Mouse (Mus musculus): ENCODE results near the gene Eef2k. TPM values are rescaled to one million over a fixed set of nuclear protein-coding genes. Genes with fewer than 3 reads are reported as not detected.

Gene Eef2k
- polyA plus RNA-seq, 1 experiment from 2014 or later, result 15.0 TPM

GRCm38 (mm10) chr7:120825097-120825496, 17.5 kb upstream of the Eef2k start:
- WGBS, result 66% methylated on average over 2 of the region's 2 CpGs
- no peak overlapping the region for H3K4me3 ChIP-seq (replicated peaks; ENCODE audit: low read length)
- ATAC-seq (ENCODE audit: low FRiP score), result no peak
- no peak overlapping the region for H3K9ac ChIP-seq
- no peaks in the 10 kb centered on the region for H3K9me3 ChIP-seq (ENCODE audit: control insufficient read depth, low read length)
- no peak overlapping the region for H3K27ac ChIP-seq
- H3K27me3 ChIP-seq (ENCODE audit: control insufficient read depth, insufficient read depth, low read length), result 0 out of 2 replicates have a peak, but pooled peaks cover 4% of the 10 kb centered on the region
- 0 out of 2 replicates have a peak, but pooled peaks cover 1% of the 10 kb centered on the region for H3K4me1 ChIP-seq (replicated peaks; ENCODE audit: control insufficient read depth, insufficient read depth, low read length)
- DNase-seq (ENCODE audit: low spot score), result no peak
- H3K4me2 ChIP-seq (replicated peaks), result no peak overlapping the region
- no peaks in the 10 kb centered on the region for H3K36me3 ChIP-seq (replicated peaks; ENCODE audit: control insufficient read depth, insufficient read depth)

GRCm38 (mm10) chr7:120826408-120826807, 16.2 kb upstream of the Eef2k start:
- no peaks in the 10 kb centered on the region for H3K9me3 ChIP-seq (ENCODE audit: control insufficient read depth, low read length)
- no peak overlapping the region for H3K27ac ChIP-seq
- DNase-seq (ENCODE audit: low spot score) (no peak), ATAC-seq (ENCODE audit: low FRiP score) (no peak)
- H3K27me3 ChIP-seq (ENCODE audit: control insufficient read depth, insufficient read depth, low read length), result 0 out of 2 replicates have a peak, but pooled peaks cover 6% of the 10 kb centered on the region
- H3K4me1 ChIP-seq (replicated peaks; ENCODE audit: control insufficient read depth, insufficient read depth, low read length), result 0 out of 2 replicates have a peak, but pooled peaks cover 6% of the 10 kb centered on the region
- H3K4me3 ChIP-seq (replicated peaks; ENCODE audit: low read length), result no peak overlapping the region
- no peak overlapping the region for H3K9ac ChIP-seq
- WGBS, result 24% methylated on average over 3 of the region's 3 CpGs
- H3K4me2 ChIP-seq (replicated peaks), result no peak overlapping the region
- no peaks in the 10 kb centered on the region for H3K36me3 ChIP-seq (replicated peaks; ENCODE audit: control insufficient read depth, insufficient read depth)

DNA sequence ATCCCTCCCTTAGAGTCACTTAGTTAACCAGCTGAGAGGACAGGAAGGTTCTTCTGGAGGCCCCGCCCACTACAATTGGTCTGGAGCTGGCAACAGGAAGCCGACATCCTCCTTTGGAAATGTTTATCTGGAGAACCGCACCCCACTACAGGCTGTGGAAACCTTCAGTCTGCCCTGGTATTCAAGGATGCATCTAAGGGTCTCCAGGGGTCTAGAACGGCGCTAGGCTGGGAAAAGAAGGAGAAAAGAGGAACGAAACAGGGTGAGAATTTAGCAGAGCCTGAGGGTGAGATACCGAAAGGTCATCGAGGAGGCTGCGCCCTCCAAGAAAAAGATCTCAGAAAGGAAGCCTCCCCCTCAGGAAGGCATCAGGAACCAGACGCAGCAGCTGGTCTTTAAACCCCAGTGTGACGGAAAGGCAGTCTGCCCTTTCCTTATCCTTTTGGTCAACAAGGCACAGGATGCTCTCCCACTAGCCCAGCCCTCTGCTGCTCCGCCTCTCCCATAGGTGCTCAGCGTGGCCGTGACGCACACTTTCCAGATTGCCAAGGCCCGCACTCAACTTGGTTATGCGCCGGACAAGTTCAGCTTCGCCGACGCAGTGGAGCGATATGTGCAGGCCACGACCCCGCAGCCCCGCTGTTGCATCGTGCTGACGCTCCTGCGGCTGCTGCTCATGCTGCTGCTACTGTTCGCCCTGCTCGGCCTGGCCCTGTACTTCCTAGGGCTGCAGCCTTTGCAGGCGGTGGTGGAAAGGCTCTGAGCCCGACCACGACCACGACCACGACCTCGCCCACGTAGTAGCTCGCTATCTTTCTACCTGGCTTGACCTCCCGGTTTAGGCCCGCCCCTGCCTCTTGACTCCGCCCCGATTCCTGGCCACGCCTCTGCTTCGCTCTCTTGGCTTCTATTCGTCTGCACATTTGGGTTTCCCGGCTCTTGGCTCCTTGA, 11.9 kb upstream of the Eef2k start:
- DNase-seq (ENCODE audit: low spot score) (peak; percentile 47), ATAC-seq (ENCODE audit: low FRiP score) (no peak)
- Histone ChIP-seq H3K27ac (peak overlapping the region; percentile 53; the same call in 1 of the 2 replicates), H3K4me3 (replicated peaks; ENCODE audit: low read length) (peak overlapping the region; percentile 58), H3K4me2 (replicated peaks) (peak overlapping the region; percentile 87), H3K27me3 (ENCODE audit: control insufficient read depth, insufficient read depth, low read length) (0 out of 2 replicates have a peak, but pooled peaks cover 10% of the 10 kb centered on the region), H3K9me3 (ENCODE audit: control insufficient read depth, low read length) (no peaks in the 10 kb centered on the region), H3K4me1 (replicated peaks; ENCODE audit: control insufficient read depth, insufficient read depth, low read length) (0 out of 2 replicates have a peak, but pooled peaks cover 6% of the 10 kb centered on the region), H3K9ac (peak overlapping the region; percentile 61), H3K36me3 (replicated peaks; ENCODE audit: control insufficient read depth, insufficient read depth) (no peaks in the 10 kb centered on the region)
- WGBS, result 2% methylated on average over 46 of the region's 46 CpGs

DNA sequence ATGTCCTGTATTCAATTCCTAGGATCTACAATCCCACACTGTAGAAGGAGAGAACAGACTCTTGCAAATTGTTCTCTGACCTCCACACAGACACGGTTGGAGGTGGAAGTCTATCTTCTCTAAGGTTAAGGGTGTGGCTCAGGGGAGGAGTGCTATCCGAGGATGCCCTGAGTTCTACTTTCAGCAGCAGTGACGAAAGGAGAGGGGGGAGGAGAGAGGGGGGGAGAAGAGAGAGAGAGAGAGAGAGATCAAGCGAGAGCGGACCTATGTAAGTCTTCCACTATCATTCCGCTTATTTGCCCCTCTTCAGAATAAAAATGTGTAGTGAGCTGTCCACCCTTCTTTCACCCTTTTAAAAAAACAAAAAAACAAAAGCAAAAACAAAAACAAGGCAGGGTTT, 8.2 kb upstream of the Eef2k start:
- ATAC-seq (ENCODE audit: low FRiP score), result no peak
- no peak for DNase-seq (ENCODE audit: low spot score)
- H3K36me3 ChIP-seq (replicated peaks; ENCODE audit: control insufficient read depth, insufficient read depth), result no peaks in the 10 kb centered on the region
- H3K9me3 ChIP-seq (ENCODE audit: control insufficient read depth, low read length), result no peaks in the 10 kb centered on the region
- 44% methylated on average over 6 of the region's 6 CpGs for WGBS
- peak overlapping the region; percentile 52 for H3K4me3 ChIP-seq (replicated peaks; ENCODE audit: low read length)
- peak overlapping the region; percentile 46 for H3K9ac ChIP-seq
- 0 out of 2 replicates have a peak, but pooled peaks cover 6% of the 10 kb centered on the region for H3K4me1 ChIP-seq (replicated peaks; ENCODE audit: control insufficient read depth, insufficient read depth, low read length)
- peak overlapping the region; percentile 63 for H3K4me2 ChIP-seq (replicated peaks)
- H3K27ac ChIP-seq, result peak overlapping the region; percentile 74
- H3K27me3 ChIP-seq (ENCODE audit: control insufficient read depth, insufficient read depth, low read length), result 0 out of 2 replicates have a peak, but pooled peaks cover 10% of the 10 kb centered on the region

GRCm38 (mm10) chr7:120834863-120835372, 7.7 kb upstream of the Eef2k start:
- 0 out of 2 replicates have a peak, but pooled peaks cover 6% of the 10 kb centered on the region for H3K4me1 ChIP-seq (replicated peaks; ENCODE audit: control insufficient read depth, insufficient read depth, low read length)
- DNase-seq (ENCODE audit: low spot score), result peak; percentile 79
- peak overlapping the region; percentile 52 for H3K4me3 ChIP-seq (replicated peaks; ENCODE audit: low read length)
- ATAC-seq (ENCODE audit: low FRiP score), result peak; percentile 82
- H3K9me3 ChIP-seq (ENCODE audit: control insufficient read depth, low read length), result no peaks in the 10 kb centered on the region
- H3K27ac ChIP-seq, result peak overlapping the region; percentile 74
- H3K27me3 ChIP-seq (ENCODE audit: control insufficient read depth, insufficient read depth, low read length), result 0 out of 2 replicates have a peak, but pooled peaks cover 8% of the 10 kb centered on the region
- H3K36me3 ChIP-seq (replicated peaks; ENCODE audit: control insufficient read depth, insufficient read depth), result no peaks in the 10 kb centered on the region
- peak overlapping the region; percentile 63 for H3K4me2 ChIP-seq (replicated peaks)
- WGBS, result 15% methylated on average over 14 of the region's 14 CpGs
- H3K9ac ChIP-seq, result peak overlapping the region; percentile 46

DNA sequence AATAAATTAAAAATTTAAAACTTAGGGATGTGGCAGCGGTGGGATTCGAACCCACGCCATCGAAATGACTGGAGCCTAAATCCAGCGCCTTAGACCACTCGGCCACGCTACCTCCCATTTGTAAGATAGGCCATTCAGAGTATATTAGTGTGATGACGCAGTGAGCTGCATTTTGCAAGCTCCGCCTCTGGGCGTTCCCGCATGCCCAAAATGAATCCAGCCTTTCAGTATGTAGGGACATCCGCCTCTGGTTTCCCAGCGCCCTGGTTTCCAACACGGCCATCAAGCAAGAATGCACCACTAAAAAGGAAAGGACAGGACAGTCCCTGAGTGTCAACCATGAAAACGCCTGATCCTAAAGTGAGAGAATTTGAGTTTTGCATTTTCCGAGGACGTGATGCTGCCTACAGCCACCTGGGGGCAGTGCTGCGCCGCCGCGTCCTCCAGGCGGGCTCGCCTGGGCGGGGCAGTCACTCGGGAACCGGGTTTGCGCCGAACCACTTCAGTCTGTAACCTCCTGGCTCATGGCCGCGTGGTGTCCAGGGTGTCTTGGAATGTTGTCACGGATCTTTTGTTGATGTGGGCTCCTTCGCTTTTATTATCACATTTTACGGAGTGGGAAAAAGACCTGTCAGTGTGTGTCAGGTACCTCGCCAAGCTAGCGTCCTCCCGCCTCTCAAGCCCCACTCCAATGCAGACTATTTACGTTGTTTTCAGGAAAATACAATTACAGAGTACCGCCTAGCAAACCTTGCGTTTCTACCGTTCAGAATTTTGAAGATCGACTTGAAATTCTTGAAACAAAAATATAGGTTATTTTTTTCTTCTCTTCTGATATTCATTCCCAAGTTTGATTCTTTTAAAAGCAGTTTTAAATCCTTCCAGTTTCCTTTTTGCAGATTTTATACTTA, 6.9 kb upstream of the Eef2k start:
- ATAC-seq (ENCODE audit: low FRiP score), result peak; percentile 92
- under 1% methylated on average over 41 of the region's 41 CpGs for WGBS
- Histone ChIP-seq H3K27ac (peak overlapping the region; percentile 91), H3K4me2 (replicated peaks) (peak overlapping the region; percentile 63), H3K36me3 (replicated peaks; ENCODE audit: control insufficient read depth, insufficient read depth) (no peaks in the 10 kb centered on the region), H3K27me3 (ENCODE audit: control insufficient read depth, insufficient read depth, low read length) (0 out of 2 replicates have a peak, but pooled peaks cover 5% of the 10 kb centered on the region), H3K4me3 (replicated peaks; ENCODE audit: low read length) (peak overlapping the region; percentile 52), H3K9ac (peak overlapping the region; percentile 65), H3K4me1 (replicated peaks; ENCODE audit: control insufficient read depth, insufficient read depth, low read length) (no peaks in the 10 kb centered on the region), H3K9me3 (ENCODE audit: control insufficient read depth, low read length) (no peaks in the 10 kb centered on the region)
- peak; percentile 100 for DNase-seq (ENCODE audit: low spot score)

GRCm38 (mm10) chr7:120836361-120836760, 6.3 kb upstream of the Eef2k start:
- H3K9me3 ChIP-seq (ENCODE audit: control insufficient read depth, low read length), result no peaks in the 10 kb centered on the region
- peak; percentile 66 for DNase-seq (ENCODE audit: low spot score)
- peak overlapping the region; percentile 52 for H3K4me3 ChIP-seq (replicated peaks; ENCODE audit: low read length)
- 4% methylated on average over 12 of the region's 12 CpGs for WGBS
- peak overlapping the region; percentile 91 for H3K27ac ChIP-seq
- H3K9ac ChIP-seq, result peak overlapping the region; percentile 65
- no peaks in the 10 kb centered on the region for H3K36me3 ChIP-seq (replicated peaks; ENCODE audit: control insufficient read depth, insufficient read depth)
- 0 out of 2 replicates have a peak, but pooled peaks cover 5% of the 10 kb centered on the region for H3K27me3 ChIP-seq (ENCODE audit: control insufficient read depth, insufficient read depth, low read length)
- ATAC-seq (ENCODE audit: low FRiP score), result no peak
- no peaks in the 10 kb centered on the region for H3K4me1 ChIP-seq (replicated peaks; ENCODE audit: control insufficient read depth, insufficient read depth, low read length)
- peak overlapping the region; percentile 49 for H3K4me2 ChIP-seq (replicated peaks)

DNA sequence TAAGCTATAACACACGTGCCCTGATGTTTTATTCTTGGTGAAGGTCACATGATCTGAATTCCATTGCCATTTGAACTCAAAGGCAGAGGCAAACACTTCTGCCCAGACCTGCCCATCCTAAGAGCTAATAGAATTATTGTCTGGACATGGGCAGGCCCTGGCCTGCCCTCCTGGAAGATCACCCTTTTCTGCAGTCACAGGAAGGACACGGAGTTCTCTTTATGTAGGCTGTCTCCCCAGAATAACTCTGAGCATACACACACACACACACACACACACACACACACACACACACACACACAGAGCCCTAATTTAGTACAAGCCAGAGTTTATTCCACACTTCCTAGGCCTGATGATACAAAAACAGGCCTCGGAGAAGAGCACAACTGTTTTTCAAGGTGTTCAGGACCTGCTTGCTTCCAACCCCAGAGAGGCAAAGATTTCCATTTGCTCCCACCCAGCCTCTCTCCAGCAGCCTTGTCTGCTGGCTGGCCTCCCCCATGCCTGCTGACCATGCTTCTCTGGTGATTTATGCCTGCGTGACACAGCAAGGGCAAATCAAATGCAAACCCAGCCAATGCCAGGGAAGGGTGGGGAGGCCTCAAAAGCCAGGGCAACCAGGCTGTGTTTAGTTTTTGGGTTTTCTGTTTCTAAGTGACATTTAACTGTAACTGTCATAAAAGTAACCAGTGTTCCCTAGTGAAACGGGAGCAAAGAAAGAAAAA, 4.0 kb upstream of the Eef2k start:
- no peak for DNase-seq (ENCODE audit: low spot score)
- H3K27ac ChIP-seq, result no peak overlapping the region
- H3K4me1 ChIP-seq (replicated peaks; ENCODE audit: control insufficient read depth, insufficient read depth, low read length), result no peaks in the 10 kb centered on the region
- 69% methylated on average over 5 of the region's 5 CpGs for WGBS
- no peaks in the 10 kb centered on the region for H3K36me3 ChIP-seq (replicated peaks; ENCODE audit: control insufficient read depth, insufficient read depth)
- no peaks in the 10 kb centered on the region for H3K27me3 ChIP-seq (ENCODE audit: control insufficient read depth, insufficient read depth, low read length)
- H3K9ac ChIP-seq, result no peak overlapping the region
- ATAC-seq (ENCODE audit: low FRiP score), result no peak
- no peak overlapping the region for H3K4me2 ChIP-seq (replicated peaks)
- H3K4me3 ChIP-seq (replicated peaks; ENCODE audit: low read length), result no peak overlapping the region
- no peaks in the 10 kb centered on the region for H3K9me3 ChIP-seq (ENCODE audit: control insufficient read depth, low read length)
